Mouse (Mus musculus) kidney, postnatal 10 days (tissue): ENCODE results near the gene Efhd1.
A peak's percentile ranks its signal among the peaks of the same experiment; 100 is the strongest.

Source experiments
- DNase-seq: peaks from one replicate; pipeline ENCODE4 v3.0.0; 2021; ENCODE audit warnings: mixed read lengths

Gene Efhd1

DNA sequence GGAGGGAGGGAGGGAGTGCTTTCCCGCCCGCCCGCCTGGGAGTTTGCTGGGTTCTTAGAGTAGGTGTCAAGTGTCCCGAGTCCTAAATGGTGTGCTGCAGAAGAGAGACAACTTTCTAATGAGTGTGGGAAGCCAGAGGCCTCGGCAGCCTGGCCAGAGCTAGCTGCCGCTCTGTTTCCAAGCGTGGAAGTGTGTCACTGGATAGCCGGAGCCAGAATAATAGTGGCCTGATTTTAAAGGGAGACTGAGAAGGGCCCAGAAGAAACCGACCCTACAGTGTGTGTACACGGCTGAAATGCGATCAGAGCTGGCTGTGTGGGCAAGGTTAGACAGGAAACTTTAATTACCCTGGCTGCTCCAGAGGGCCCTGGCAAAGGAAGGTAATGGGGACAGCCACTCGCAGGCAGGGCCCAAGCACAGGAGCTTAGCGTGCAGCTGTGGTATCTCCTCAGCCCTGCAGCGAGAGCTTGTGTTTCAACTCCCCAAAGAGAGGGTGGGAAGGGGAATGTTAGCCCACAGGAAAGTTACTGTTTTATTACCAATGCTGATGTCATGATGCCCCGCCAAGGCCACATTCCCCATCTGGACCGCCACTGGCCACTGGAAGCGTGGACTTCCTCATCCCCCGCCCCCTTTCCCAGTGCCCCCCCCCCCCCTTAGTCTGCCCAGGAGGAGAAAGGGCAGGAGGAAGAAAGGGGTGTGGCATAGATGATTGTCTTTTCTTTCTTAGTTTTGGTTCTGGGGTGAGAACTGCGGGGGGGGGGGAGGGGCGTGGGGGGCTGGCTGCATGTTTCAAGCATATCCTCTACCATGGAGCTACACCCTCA is 6.7 kb downstream of the Efhd1 start:
- DNase-seq: peak; percentile 42

DNA sequence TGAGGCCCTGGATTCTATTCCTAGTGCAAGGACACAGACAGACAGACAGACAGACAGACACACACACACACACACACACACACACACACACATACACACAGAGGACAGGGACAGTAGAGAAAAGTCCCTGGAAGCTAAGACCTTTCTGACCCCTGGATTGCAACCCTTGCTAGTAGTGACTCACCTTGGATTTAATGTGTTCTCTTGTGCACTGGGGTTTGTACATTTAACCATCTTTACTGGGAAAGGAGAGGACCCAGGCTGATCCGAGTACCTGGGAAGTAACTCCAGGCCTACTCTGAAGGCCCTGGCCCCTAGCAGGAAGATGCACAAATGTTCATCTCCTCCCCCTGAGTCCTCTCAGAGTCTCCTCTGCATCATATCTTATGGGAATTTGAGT is 7.4 kb downstream of the Efhd1 start:
- no peak for DNase-seq

DNA sequence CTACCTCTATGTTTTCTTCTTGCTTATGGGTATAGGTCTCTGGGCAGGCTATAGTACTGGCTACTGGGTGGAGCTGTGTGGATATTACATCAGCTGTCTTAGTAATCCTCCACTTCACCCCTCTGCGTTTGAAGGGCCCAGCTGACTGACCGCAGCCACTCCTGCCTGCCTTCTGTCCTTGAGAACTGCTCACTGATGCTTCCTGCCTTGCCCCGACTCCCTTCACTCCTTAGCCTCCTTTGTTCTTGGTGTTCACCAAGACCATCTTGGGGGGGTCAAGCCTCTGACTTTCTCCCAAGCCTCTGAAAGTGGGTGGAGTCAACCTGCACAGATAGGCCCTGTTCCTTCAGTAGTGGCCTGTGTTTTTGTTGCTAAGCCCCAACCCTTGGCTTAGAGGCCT is 8.3 kb downstream of the Efhd1 start:
- DNase-seq: no peak

DNA sequence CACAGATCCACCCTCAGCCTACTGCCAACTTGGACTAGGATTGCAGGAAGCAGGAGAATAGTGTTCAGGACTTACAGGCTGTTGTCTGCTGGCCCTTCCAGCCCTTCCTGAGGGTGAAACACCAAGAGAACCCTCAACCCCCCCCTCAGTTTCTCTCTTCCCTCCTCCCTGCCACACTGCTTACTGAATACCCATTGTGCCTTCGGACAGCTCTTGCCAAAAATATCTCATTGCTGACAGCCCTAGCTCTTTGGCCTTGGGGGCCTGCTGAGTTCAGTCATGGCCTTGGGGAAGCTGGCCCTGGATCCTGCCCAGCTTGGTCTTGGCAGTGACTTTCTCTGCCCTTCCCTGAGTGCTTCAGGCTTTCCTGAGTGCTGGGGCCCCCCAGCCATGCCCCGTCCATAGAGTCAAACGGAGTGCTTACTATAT is 9.4 kb downstream of the Efhd1 start:
- DNase-seq: no peak

DNA sequence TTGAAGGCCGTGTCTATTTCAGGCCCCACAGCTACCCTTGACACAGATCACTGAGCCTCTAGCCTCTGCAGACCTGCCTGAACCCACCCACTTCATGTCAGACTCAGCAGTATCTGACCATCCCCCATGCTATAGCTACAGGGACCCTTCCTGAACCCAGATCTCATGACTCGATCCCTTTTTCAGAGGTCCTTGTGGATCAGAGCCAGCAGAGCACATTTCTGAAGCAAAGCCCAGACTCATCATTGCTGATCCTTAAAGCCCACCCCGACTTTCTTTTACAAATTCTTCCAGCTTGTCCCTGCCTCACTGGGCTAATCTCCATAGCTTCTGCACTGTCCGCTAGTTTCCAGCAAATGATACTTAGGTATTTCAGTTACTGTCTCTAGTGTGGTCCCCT is 10.0 kb downstream of the Efhd1 start:
- no peak for DNase-seq

DNA sequence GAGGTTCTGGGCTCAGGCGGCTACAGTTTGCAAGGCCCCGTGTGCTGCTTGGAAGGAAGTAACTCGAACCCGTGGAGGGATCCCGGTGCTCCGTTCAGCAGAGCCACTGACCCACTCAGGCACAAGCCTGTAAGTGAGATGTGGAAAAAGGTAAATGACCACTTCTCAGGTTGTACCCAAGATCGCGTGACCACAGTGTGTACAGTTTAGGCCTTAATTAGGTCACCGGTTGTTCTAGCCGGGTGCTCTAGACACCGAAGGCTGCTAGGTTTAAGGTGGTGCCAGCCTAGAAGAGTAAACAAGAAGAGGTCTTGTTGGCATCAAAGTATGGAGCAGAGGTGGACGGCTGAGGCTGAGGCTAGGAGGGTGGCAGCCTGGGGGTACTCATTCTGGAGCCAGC is 11.0 kb downstream of the Efhd1 start:
- DNase-seq: peak; percentile 30

DNA sequence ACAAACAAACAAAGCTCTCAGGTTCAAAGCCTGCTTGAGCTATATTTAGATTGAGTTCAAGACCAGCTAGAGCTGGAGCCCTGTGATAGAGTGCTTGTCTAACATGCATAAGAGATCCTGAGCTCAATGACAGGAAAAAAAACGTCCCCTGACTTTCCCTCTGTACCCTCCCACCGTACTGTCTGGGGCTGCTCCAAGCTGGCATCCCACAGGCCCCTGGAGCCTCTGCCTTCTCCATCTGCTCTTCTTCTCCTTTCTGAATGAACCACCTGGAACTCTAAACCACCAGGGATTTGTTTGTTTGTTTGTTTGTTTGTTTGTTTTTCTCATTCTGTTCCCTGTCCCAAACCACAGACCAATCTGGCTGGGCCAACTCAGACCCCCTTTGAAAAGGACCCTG is 11.9 kb downstream of the Efhd1 start:
- no peak for DNase-seq

DNA sequence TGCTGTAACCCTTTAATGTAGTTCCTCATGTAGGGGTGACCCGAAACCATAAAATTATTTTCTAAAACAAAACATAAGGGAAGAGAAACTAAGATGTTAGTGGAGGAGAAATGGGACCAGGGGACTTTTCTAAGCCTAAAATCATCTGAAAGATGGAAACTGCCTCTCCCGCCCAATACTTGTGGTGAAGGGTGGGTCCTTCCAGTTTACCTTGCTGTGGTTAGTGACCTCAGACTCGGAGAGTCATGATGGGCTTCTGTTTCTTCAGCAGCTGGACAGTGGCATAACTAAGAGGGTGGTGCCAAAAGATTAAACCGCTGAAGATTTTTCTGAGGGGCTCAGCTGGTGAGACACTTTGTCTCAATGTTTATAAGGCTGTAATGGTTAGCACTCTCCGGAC is 16.1 kb downstream of the Efhd1 start:
- DNase-seq: no peak

DNA sequence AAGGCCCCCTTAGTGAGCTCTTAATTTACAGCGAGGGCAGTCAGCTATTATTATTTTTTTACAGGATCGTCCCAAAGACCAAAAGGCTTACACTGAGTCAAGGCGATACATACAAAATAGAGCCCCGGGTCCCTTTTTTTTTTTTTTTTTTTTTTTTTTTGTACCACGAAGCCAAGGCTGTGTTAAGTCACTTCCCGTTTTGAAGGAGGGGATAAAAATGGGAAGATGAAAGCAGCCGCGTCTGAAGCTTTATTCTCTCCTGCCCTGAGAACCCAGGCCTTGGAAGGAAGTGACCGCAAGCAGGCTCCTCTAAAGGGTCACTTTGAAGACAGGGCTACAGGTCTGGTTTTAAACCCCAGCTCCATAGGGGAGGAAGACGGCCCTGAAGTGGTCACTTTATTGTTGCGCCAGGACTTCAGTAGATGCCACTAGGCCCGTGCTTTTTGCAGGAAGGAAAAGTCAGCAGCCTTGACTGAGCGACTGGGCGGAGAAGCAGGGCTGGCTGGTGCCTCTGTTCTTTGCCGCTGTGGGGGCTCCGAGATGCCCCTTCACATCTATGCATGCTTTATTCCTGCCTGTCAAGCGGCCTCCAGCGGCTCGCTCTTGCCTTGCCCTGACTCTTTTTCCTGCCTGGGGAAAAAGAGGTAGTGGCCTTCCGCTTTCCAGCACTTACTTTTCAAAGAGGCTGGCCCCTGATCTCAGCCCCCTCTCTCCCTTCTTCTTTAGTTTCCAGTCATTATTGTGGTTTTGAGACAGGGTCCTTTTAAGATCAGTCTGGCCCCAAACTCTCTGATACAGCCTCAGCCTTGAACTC is 17.6 kb downstream of the Efhd1 start:
- DNase-seq: no peak

DNA sequence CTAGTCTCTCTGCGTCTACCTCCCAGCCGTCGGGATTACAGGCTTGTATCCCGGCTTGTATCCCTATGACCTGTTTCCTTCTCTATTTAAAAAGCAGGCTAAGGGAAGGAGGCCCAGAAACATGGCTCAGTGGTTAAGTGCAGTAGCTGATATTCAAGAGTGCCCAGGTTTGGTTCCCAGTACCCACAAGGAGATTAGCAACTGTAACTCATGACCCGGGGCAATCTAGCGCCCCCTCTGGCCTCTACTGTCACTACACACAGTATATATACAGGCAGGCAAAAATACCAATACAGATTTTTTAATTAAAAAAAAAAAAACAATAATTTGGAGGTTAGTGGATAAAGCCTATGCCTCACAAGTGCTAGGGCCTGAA is 18.2 kb downstream of the Efhd1 start:
- no peak for DNase-seq

DNA sequence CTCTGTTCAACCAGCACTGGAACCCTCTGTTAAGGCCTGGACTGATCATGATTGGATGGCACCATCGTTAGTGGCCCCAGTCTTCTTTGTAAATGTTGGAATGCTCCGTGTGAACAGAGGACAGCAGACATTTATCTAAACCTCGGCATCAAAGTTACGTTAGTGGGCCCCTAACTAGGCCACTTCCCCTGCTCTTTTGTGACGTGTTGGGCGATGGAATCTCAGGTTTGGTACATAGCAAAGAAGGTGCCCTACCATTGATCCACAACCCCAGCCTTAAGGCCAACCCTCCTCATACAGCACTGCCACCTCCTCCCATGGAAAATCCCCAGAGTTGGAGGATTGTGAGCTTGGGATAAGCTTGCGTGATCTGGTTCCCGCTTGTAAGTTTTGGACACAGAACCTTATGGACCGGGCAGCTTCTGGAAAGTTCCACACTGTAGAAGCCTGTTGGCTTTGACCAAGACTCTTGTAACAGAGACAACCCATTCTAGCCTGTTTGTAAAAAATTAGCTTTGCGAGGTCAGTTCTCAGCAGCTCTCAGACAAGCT is 19.3 kb downstream of the Efhd1 start:
- DNase-seq: no peak

DNA sequence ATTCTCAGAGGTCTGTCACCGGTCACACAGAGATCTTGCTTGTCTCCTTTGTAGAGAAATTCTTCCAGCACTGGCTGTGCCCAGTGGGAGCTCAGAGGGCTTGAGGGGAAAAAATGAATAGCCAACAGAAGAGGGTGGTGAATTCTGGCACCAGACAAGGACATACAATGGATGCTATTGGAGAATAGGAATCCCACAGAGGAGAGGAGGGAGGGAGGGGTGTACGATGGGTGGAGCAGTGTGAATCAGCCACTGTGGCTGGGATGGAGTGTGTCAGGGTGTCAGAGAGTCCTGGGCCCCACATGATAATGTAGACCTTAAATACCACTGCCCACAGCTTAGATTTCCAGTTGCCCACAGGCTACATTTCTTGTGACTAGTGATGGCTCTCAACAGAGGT is 22.9 kb downstream of the Efhd1 start:
- DNase-seq: no peak

DNA sequence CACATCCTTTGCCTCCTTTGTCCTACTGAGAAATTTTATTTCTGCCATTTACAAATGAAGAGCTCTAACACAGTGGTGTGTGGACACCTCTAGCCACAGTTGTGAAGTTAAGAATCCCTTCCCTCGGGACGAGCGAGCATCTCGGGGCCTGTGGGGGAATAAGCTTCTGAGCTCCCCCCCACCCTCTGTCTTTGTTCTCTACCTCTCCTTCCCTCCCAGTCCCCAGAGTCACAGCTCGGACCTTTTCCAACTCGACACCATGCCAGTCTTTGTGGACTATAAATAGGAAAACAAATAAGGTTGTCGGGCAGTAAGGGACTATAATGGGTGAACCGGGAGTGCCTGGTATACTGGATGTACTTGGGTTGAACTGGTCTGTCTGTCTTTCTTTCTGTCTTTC is 27.3 kb downstream of the Efhd1 start:
- DNase-seq: no peak

DNA sequence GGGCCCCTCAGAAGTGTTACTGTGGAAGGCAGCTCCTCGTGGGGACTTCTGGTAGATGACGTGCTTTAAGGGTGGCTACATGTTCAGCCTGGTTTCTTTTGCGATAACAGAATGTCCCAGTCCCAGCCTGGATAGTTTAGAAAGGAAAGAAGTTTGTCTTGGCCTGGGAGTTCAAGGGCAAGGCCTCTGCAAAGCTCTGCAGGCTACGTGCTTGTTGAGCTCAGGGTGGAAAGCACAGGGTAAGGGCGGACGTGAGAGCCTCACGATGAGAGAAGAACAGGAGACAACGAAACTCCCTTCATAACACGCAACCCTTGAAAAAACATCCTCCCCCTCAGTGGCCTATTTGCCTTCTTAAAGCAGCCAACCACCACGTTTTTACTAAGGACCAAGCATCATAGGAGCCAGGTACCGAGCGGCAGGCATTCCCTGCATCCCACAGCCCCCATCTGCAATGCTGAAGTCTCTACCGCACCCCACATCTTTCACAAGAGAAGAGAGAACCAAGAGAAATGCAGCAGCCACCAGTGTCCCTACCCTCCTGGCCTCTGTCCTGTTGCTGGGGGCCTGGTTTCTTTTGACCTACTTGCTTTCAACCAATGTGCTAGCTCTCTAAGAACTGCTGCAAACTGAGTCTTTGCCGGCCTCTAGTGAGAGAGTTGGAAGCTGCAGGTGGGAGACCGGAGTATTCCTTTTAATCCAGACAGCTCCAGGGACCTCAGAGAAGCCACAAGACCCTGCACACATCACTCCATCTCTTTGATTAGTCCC is 28.4 kb downstream of the Efhd1 start:
- peak; percentile 76 for DNase-seq

DNA sequence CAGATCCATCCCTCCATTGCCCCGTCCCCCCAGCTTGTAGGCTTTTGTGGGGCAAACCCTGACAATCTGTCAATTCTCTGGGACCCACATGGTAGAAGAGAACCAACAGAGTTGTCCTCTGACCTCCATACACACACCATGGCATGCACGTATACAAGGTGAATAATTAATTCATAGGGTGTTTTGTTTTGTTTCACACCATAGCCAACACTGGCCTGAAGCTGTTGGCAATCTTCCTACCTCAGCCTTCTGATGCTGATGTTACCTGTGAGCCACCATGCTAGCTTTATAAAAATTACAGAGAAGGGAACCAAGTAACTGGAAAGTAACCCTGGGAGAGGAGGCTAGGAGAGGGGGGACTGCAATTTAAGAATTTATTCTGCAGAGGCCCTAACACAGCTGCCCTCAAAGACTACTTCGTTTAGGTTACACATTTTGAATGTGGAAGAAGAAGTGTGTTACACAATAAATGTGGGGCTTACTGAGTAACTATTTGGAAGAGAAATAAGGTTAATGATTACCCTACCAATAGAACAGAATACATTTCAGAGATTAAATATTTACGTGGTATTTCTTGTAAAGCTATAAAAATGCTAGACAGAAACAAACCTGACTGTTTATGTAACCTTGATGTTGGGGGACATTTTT is 30.0 kb downstream of the Efhd1 start:
- DNase-seq: no peak

DNA sequence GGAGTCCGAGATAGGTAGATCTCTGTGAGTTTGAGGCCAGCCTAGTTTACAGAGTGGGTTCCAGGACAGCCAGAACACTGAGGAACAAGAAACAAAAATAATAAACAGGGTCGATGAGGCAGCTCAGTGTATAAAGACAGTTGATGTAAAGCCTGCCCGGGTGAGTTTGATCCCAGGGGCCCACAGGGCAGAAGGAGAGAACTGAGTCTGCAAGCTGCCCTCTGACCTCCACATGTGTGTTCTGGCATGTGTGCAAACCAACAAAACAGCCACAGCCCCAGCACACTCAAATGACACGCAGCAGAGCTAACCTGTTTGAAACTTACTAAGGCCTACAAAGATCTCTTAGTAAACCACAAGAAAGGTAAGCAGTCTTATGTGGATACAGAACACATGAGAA is 30.8 kb downstream of the Efhd1 start:
- no peak for DNase-seq

DNA sequence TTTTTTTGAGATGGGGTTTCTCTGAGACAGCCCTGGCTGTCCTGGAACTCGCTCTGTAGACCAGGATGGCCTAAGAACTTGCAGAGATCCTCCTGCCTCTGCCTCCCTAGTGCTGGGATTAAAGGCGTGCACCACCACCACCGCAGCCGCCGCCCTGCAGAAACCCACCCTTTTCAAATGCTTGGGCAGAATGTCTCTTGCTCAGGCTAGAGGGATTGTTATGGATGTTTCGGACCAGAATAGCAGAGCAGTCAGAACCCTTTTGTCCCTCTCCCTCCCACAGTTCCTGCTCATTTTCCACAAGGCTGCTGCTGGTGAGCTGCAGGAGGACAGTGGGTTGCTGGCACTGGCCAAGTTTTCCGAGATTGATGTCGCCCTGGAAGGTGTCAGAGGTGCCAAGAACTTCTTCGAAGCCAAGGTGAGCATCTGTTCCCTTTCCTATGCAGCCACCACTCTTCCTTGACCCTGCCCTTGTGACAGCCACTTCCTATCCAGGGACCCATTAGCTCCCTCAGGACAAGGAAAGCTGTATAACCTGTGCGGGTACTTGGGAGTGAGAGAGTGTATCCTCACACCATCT is 33.3 kb downstream of the Efhd1 start:
- DNase-seq: no peak

DNA sequence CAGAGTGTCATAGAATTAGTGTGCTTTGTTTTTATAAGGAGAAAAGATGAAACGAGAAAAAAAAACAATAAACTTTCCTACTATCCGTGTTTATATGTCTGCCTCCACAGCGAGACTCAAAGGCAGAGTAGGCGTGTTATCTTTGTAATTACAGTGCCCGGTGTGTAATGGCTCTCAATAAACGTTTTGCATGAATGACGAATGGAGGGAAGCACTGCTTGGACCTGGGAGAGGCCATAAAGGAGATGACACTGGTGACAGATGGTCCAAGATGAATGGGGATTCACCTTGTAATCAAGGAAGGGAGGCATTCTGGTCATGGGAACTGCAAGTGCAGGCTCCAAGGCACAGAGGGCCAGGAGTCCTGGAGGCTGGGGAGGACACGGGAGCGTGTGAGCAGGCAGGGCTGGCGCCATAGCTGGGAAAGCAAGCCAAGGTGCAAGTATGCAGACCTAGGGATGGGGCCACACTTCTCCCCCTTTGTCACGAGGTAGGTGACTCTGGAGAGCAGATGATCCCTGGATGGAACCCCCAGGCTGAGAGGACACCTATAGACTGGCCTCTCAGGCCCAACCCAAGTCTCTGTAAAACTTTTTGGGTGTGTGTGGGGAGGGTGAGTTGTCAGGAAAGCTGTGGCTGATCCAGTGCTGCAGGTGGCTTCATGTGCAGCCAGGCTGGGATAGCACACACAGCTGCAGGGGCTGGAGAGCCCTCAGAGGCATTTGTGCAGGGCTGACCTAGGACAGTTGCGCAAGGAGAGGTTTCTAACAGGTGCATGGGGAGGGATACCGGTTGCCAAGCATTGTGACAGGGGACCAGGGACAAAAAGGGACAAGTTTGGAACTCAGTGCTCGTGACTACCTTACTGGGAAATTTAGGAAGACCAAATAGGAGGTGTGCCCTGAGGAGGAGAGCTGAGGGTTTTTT is 36.5 kb downstream of the Efhd1 start:
- no peak for DNase-seq

DNA sequence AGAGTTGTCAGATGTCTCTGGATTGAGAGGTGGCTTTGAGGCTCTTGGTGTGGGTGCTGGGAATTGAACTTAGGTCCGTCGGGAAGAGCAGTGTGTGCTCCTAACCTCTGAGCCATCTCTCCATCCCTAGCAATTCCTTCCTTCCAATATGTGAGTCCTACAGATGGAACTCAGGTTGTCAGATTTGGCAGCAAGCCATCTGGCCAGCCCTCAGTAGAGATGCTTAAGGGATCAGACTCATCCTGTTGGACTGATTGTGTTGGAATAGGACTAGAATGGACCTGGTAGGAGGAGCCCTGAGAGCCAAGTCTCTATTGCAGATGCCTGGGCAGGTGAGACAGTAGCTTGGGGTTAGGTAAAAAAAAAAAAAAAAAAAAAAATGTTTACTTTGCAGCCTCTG is 37.8 kb downstream of the Efhd1 start:
- DNase-seq: no peak

DNA sequence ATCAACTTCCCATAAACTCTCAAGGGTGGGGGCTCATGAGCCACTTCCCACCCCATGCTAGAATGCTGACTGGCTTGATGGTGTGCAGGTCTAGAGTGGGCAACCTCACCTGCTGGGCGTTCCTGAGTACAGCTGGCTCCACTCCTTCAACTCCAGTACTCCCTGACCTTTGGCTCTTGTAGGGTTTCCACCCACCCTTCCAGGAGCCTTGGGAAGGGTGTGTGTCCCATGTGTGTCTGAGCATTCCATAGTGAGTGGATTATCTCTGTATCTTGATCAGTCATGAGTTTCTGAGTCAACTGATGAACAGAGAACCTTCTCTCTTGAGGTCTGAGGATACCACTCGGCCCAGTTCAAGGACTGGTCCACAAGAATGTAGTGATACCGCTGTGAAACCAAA is 44.8 kb downstream of the Efhd1 start:
- no peak for DNase-seq

DNA sequence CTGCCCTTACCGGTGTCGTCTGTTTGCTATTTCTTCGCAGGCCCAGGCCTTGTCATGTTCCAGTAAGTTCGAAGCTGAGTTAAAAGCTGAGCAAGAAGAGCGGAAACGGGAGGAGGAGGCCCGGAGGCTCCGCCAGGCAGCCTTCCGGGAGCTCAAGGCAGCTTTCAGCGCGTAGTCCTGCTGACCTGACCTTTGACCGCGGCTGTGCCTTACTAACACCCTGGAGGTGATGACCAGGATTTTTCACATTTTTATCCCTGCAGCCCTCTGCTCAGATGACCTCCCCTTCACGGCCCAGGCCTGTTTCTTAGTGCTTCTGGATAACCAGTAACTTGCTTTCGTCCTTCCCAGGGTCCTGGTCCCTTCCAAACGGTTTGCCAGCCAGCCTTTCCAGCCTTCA is 45.5 kb downstream of the Efhd1 start:
- no peak for DNase-seq
